Mouse (Mus musculus): Measurements from ENCODE around the gene Gm6370.
"Not testable (repeated sequence)": the region's sequence is repeated elsewhere in the genome, so short reads cannot be mapped to it uniquely, and the experiment has no call there.

DNA sequence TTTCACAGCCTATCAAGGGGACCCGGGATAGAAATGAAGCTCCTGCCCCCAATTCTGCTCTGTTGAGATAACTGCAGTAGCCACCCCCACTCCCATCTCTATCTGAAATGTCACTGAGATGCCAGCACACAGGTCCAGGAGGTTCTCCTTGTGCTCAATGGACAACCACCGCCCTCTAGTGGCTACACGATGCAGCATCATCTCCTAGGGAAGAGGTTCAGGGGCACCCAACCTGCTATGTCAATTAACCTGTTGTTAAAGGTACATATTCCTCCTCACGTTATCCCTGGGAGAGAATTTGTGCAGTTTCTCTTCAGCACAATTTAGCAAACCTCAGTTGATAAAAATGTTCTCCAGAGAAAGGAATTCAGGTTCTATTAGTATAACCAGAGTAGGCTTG lies 11.6 kb upstream of the Gm6370 start:
- not testable (repeated sequence) for TF ChIP-seq CTCF (IDR thresholded peaks at IDR 0.05; ENCODE audit: borderline replicate concordance, control insufficient read depth, extremely low read depth, insufficient read depth, low read length, poor library complexity); POLR2A (IDR thresholded peaks at IDR 0.05; ENCODE audit: control insufficient read depth, extremely low read depth, insufficient read depth, low read length, poor library complexity)

Data from thymus, adult 2 months (tissue).